Mouse (Mus musculus): ENCODE results near the gene Exosc5. TPM values are rescaled to one million over a fixed set of nuclear protein-coding genes. Genes with fewer than 3 reads are reported as not detected.

The Exosc5 gene
- total and polyA plus RNA-seq, 3 experiments = 105 to 125 (median 123) TPM

- TF ChIP-seq RAD21 (IDR thresholded peaks at IDR 0.05; ENCODE audit: low read depth, low read length) (peak; percentile 8), NELFE (IDR thresholded peaks at IDR 0.05; ENCODE audit: low read depth, low read length) (no peak), CTCF (conservative IDR thresholded peaks at IDR 0.05 in 1 of 2, IDR thresholded peaks at IDR 0.05 in 1 of 2; ENCODE audit: low read depth in 2 of 2, low read length in 2 of 2) (peak in 1 of 2 experiments; percentile 19; a peak in 2 of 4 replicates), POLR2AphosphoS2 (IDR thresholded peaks at IDR 0.05; ENCODE audit: low read depth, low read length) (no peak)
- Histone ChIP-seq H3K36me3 (replicated peaks in 1 of 2; ENCODE audit: control insufficient read depth in 1 of 2, insufficient read depth in 1 of 2, low read length in 1 of 2) (peaks cover 62 to 90% of the 10 kb centered on the region in 2 experiments), H3K4me1 (ENCODE audit: control insufficient read depth in 1 of 2, insufficient read depth in 2 of 2) (peaks cover 13 to 25% of the 10 kb centered on the region in 2 experiments), H3K79me2 (replicated peaks; ENCODE audit: control insufficient read depth, extremely low read depth, insufficient read depth, poor library complexity, severe bottlenecking) (no peaks in the 10 kb centered on the region), H3K9me3 (replicated peaks; ENCODE audit: low read length) (peaks cover 27% of the 10 kb centered on the region), H3K27me3 (replicated peaks) (no peaks in the 10 kb centered on the region), H3K9ac (ENCODE audit: insufficient read depth, low read depth) (no peak overlapping the region), H3K4me2 (ENCODE audit: insufficient read depth, low read depth, poor library complexity, severe bottlenecking) (no peak overlapping the region), H3K27ac (ENCODE audit: insufficient read depth, low read depth) (no peak overlapping the region), H3K4me3 (replicated peaks in 1 of 3; ENCODE audit: low read depth in 2 of 3, low read length in 2 of 3, poor library complexity in 1 of 3) (no peak overlapping the region)
- no peak for DNase-seq (ENCODE audit: extremely low read depth)
- dilution Hi-C loops (cut with MboI; ENCODE audit: extremely low pct_ligation_motif_present, extremely low pct_unique_long_range_greater_than_20kb, low sequenced_read_pairs) = no loop called here
- in situ Hi-C loops (cut with MboI; ENCODE audit: low pct_ligation_motif_present, low pct_unique_long_range_greater_than_20kb, low sequenced_read_pairs) = no loop called here
Measured at GRCm38 (mm10) chr7:25702350-25702749, 43.4 kb downstream of the Exosc5 start.

- TF ChIP-seq ZKSCAN1 (IDR thresholded peaks at IDR 0.05; ENCODE audit: borderline replicate concordance, low read depth, low read length) = no peak
- TF ChIP-seq MEF2A (IDR thresholded peaks at IDR 0.05; ENCODE audit: borderline replicate concordance, low read depth, low read length) = no peak
- no peak for TF ChIP-seq POLR2A (IDR thresholded peaks at IDR 0.05; ENCODE audit: low read depth, low read length)
- no peak for TF ChIP-seq UBTF (IDR thresholded peaks at IDR 0.05; ENCODE audit: low read depth, low read length)
- TF ChIP-seq MAX (IDR thresholded peaks at IDR 0.05; ENCODE audit: low read length) = no peak
- no peak for TF ChIP-seq RAD21 (IDR thresholded peaks at IDR 0.05; ENCODE audit: low read depth, low read length)
- TF ChIP-seq MXI1 (IDR thresholded peaks at IDR 0.05; ENCODE audit: low read depth, low read length) = no peak
- TF ChIP-seq ZNF384 (IDR thresholded peaks at IDR 0.05; ENCODE audit: low read depth, low read length) = no peak
- no peak for TF ChIP-seq USF1 (IDR thresholded peaks at IDR 0.05; ENCODE audit: low read depth, low read length)
- no peak for TF ChIP-seq NELFE (IDR thresholded peaks at IDR 0.05; ENCODE audit: low read depth, low read length)
- TF ChIP-seq RCOR1 (conservative IDR thresholded peaks at IDR 0.05; ENCODE audit: low read depth, low read length) = no peak
- TF ChIP-seq E2F4 (IDR thresholded peaks at IDR 0.05; ENCODE audit: insufficient replicate concordance, low read depth, low read length) = no peak
- TF ChIP-seq POLR2AphosphoS2 (IDR thresholded peaks at IDR 0.05; ENCODE audit: low read depth, low read length) = no peak
- no peak for TF ChIP-seq CTCF (conservative IDR thresholded peaks at IDR 0.05 in 1 of 2, IDR thresholded peaks at IDR 0.05 in 1 of 2; ENCODE audit: low read depth in 2 of 2, low read length in 2 of 2)
- no peak for TF ChIP-seq EP300 (IDR thresholded peaks at IDR 0.05; ENCODE audit: low read length)
- Histone ChIP-seq H3K27me3 (replicated peaks) (no peaks in the 10 kb centered on the region), H3K9ac (ENCODE audit: insufficient read depth, low read depth) (no peak overlapping the region), H3K36me3 (replicated peaks in 1 of 2; ENCODE audit: control insufficient read depth in 1 of 2, insufficient read depth in 1 of 2, low read length in 1 of 2) (peaks cover 50 to 87% of the 10 kb centered on the region in 2 experiments), H3K4me1 (ENCODE audit: control insufficient read depth in 1 of 2, insufficient read depth in 2 of 2) (peaks cover 19 to 41% of the 10 kb centered on the region in 2 experiments), H3K4me2 (ENCODE audit: insufficient read depth, low read depth, poor library complexity, severe bottlenecking) (no peak overlapping the region), H3K79me2 (replicated peaks; ENCODE audit: control insufficient read depth, extremely low read depth, insufficient read depth, poor library complexity, severe bottlenecking) (no peaks in the 10 kb centered on the region), H3K9me3 (replicated peaks; ENCODE audit: low read length) (peaks cover 25% of the 10 kb centered on the region), H3K4me3 (replicated peaks in 1 of 3; ENCODE audit: low read depth in 2 of 3, low read length in 2 of 3, poor library complexity in 1 of 3) (no peak overlapping the region), H3K27ac (ENCODE audit: insufficient read depth, low read depth) (no peak overlapping the region)
- in situ Hi-C loops (cut with MboI; ENCODE audit: low pct_ligation_motif_present, low pct_unique_long_range_greater_than_20kb, low sequenced_read_pairs) (no loop called here), dilution Hi-C loops (cut with MboI; ENCODE audit: extremely low pct_ligation_motif_present, extremely low pct_unique_long_range_greater_than_20kb, low sequenced_read_pairs) (no loop called here)
- no peak for DNase-seq (ENCODE audit: extremely low read depth)
Measured at GRCm38 (mm10) chr7:25703793-25704494, 45.0 kb downstream of the Exosc5 start.
